Mouse (Mus musculus): ENCODE measurements at regions not wholly inside any gene's neighbourhood (a gene's known extent, or its start where the extent isn't known, plus 50 kb on each side); places are given as distances from the start of the nearest gene placed in this dataset.
A peak's percentile ranks its signal among the peaks of the same experiment; 100 is the strongest.

GRCm38 (mm10) chr2:75603175-75603871 is 55.7 kb upstream of the Hnrnpa3 start:
- peak; percentile 36 to 63 for DNase-seq

- DNase-seq = peak in 1 of 2 experiments; percentile 62
These were observed 53.4 kb upstream of the Hnrnpa3 start for GRCm38 (mm10) chr2:75605634-75606033.

GRCm38 (mm10) chr2:75607010-75607915 is 51.8 kb upstream of the Hnrnpa3 start:
- DNase-seq = peak in 1 of 2 experiments; percentile 33

GRCm38 (mm10) chr2:75607958-75608357 is 51.1 kb upstream of the Hnrnpa3 start:
- no peak for DNase-seq

- peak; percentile 47 to 51 for DNase-seq
These were observed 50.6 kb upstream of the Hnrnpa3 start for GRCm38 (mm10) chr2:75608482-75608881.

- peak; percentile 67 to 70 for DNase-seq
These were observed 49.7 kb upstream of the Hnrnpa3 start for GRCm38 (mm10) chr2:75609150-75609946.
